Mouse (Mus musculus): ENCODE data around the gene Gm26920. TPM values are rescaled to one million over a fixed set of nuclear protein-coding genes. Genes with fewer than 3 reads are reported as not detected.

Gm26920 gene
- polyA plus RNA-seq, 1 experiment: 2.3 TPM

DNA sequence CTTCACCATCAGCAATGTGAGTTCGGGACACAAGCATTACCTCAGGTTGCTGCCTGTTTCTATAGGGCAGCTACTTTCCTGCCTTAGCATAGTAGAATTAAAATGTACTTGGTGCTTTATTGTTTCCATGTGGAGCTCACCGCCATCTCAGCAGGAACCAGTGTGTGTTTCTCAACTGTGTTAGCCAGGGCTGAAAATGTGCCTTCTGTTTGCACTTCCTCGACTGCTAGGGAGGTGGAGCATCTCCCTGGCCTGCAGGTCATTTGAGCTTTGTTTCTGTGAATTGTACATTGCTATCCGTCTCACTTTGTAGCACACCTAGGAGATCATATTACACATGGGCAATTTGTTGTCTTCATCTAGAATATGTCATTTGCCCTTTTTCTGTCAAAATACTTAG, 62.9 kb downstream of the Gm26920 start:
- TF ChIP-seq CTCF (IDR thresholded peaks at IDR 0.05; ENCODE audit: borderline replicate concordance, insufficient read depth, low read length) (no peak), POLR2A (IDR thresholded peaks at IDR 0.05; ENCODE audit: low read depth, low read length) (no peak)
- Histone ChIP-seq H3K4me1 (ENCODE audit: control insufficient read depth, insufficient read depth, low read length) (no peaks in the 10 kb centered on the region), H3K27ac (ENCODE audit: insufficient read depth, low read length) (no peak overlapping the region), H3K4me3 (ENCODE audit: insufficient read depth, low read length) (no peak overlapping the region)

DNA sequence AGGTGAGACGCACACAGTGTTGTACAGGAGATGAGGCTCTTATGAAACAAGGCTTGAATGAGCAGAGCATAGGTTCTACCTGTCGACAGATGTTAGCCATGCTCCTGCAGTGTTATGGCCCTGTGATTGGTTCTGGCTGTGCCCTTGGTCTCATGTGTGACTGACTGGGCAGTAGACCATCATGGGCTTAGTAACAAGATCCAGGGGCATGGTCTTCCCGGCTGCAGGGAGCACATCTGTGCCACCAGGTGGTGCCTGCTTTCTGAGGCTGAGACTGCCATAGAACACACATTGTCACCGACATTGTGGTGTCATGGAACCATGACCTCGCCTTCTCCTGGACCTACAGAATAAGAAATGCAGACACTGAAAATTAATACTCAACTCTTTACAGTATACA, 64.9 kb downstream of the Gm26920 start:
- Histone ChIP-seq H3K4me3 (ENCODE audit: insufficient read depth, low read length) (no peak overlapping the region), H3K27ac (ENCODE audit: insufficient read depth, low read length) (no peak overlapping the region), H3K4me1 (ENCODE audit: control insufficient read depth, insufficient read depth, low read length) (no peaks in the 10 kb centered on the region)
- TF ChIP-seq CTCF (IDR thresholded peaks at IDR 0.05; ENCODE audit: borderline replicate concordance, insufficient read depth, low read length) (0 out of 2 replicates have a peak, but pooled peaks have one; percentile 8), POLR2A (IDR thresholded peaks at IDR 0.05; ENCODE audit: low read depth, low read length) (no peak)

- TF ChIP-seq POLR2A (IDR thresholded peaks at IDR 0.05; ENCODE audit: low read depth, low read length) (no peak), CTCF (IDR thresholded peaks at IDR 0.05; ENCODE audit: borderline replicate concordance, insufficient read depth, low read length) (no peak)
- H3K27ac ChIP-seq (ENCODE audit: insufficient read depth, low read length): no peak overlapping the region
- H3K4me3 ChIP-seq (ENCODE audit: insufficient read depth, low read length): no peak overlapping the region
- H3K4me1 ChIP-seq (ENCODE audit: control insufficient read depth, insufficient read depth, low read length): no peaks in the 10 kb centered on the region
Measured at GRCm38 (mm10) chr7:30023800-30024199, 66.4 kb downstream of the Gm26920 start.

- Histone ChIP-seq H3K4me1 (ENCODE audit: control insufficient read depth, insufficient read depth, low read length) (no peaks in the 10 kb centered on the region), H3K4me3 (ENCODE audit: insufficient read depth, low read length) (no peak overlapping the region), H3K27ac (ENCODE audit: insufficient read depth, low read length) (no peak overlapping the region)
- TF ChIP-seq CTCF (IDR thresholded peaks at IDR 0.05; ENCODE audit: borderline replicate concordance, insufficient read depth, low read length) (no peak), POLR2A (IDR thresholded peaks at IDR 0.05; ENCODE audit: low read depth, low read length) (no peak)
Measured at GRCm38 (mm10) chr7:30023324-30023723, 66.9 kb downstream of the Gm26920 start.

- TF ChIP-seq POLR2A (IDR thresholded peaks at IDR 0.05; ENCODE audit: low read depth, low read length): no peak
- no peak for TF ChIP-seq CTCF (IDR thresholded peaks at IDR 0.05; ENCODE audit: borderline replicate concordance, insufficient read depth, low read length)
- no peaks in the 10 kb centered on the region for H3K4me1 ChIP-seq (ENCODE audit: control insufficient read depth, insufficient read depth, low read length)
- no peak overlapping the region for H3K4me3 ChIP-seq (ENCODE audit: insufficient read depth, low read length)
- no peak overlapping the region for H3K27ac ChIP-seq (ENCODE audit: insufficient read depth, low read length)
Measured at GRCm38 (mm10) chr7:30019543-30019942, 70.7 kb downstream of the Gm26920 start.

GRCm38 (mm10) chr7:30017226-30017625, 73.0 kb downstream of the Gm26920 start:
- Histone ChIP-seq H3K4me1 (ENCODE audit: control insufficient read depth, insufficient read depth, low read length) (no peaks in the 10 kb centered on the region), H3K4me3 (ENCODE audit: insufficient read depth, low read length) (no peak overlapping the region), H3K27ac (ENCODE audit: insufficient read depth, low read length) (no peak overlapping the region)
- TF ChIP-seq CTCF (IDR thresholded peaks at IDR 0.05; ENCODE audit: borderline replicate concordance, insufficient read depth, low read length) (no peak), POLR2A (IDR thresholded peaks at IDR 0.05; ENCODE audit: low read depth, low read length) (no peak)

DNA sequence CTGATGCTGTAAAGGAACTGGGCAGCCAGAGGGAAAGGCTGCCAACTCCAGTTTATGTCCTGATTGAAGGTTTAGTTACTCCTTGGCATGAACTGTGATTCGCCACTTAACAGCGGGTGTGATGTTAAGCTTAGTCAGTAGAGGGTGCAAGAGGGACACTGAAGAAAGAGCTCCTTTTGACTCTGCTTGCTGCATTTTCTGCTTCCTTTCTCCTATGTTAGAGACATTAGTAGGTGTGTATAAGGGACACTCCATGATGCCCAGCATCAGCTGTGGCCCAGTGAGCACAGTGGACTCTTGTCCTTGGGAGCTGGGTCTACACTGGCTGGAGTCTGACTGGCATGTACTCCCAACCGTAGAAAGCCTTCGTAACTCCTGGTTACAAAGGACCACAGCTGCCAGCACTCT, 77.2 kb downstream of the Gm26920 start:
- no peak overlapping the region for H3K4me3 ChIP-seq (ENCODE audit: insufficient read depth, low read length)
- no peak for TF ChIP-seq POLR2A (IDR thresholded peaks at IDR 0.05; ENCODE audit: low read depth, low read length)
- peaks cover 14% of the 10 kb centered on the region for H3K4me1 ChIP-seq (ENCODE audit: control insufficient read depth, insufficient read depth, low read length)
- no peak overlapping the region for H3K27ac ChIP-seq (ENCODE audit: insufficient read depth, low read length)

DNA sequence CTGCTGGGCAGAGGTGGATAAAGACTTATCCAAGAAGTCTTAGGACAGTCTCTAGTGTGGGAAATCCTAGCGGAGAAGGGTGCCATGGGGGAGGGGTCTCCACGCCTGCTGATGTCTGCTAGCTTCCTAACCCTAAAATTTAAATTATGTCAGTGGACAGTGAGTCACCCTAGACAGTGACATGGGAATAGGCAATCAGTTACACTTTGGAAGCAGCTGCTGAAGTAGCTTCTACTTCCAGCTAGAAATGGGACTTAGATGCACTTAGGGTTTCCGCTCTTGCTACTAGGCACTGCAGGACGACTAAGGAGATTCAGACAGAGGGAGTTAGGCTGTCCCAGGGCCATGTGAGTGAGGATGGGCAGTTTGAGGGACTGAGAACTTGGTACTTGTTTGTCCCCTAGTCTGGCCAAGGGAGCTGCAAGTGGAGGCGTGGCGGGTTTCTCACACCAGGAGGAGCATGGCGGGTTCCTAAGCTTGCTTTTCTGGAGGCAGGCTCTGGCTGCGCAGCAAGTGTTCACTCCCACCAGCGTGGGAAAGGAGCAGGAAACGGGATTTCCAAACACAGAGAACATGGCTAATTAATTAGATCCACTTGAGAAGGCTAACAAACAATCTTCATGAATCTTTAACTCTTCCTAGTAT, 79.5 kb downstream of the Gm26920 start:
- peaks cover 16% of the 10 kb centered on the region for H3K4me1 ChIP-seq (ENCODE audit: control insufficient read depth, insufficient read depth, low read length)
- H3K4me3 ChIP-seq (ENCODE audit: insufficient read depth, low read length): no peak overlapping the region
- TF ChIP-seq CTCF (IDR thresholded peaks at IDR 0.05; ENCODE audit: borderline replicate concordance, insufficient read depth, low read length) (no peak), POLR2A (IDR thresholded peaks at IDR 0.05; ENCODE audit: low read depth, low read length) (no peak)
- H3K27ac ChIP-seq (ENCODE audit: insufficient read depth, low read length): peak overlapping the region; percentile 57; the same call in 1 of the 2 replicates

DNA sequence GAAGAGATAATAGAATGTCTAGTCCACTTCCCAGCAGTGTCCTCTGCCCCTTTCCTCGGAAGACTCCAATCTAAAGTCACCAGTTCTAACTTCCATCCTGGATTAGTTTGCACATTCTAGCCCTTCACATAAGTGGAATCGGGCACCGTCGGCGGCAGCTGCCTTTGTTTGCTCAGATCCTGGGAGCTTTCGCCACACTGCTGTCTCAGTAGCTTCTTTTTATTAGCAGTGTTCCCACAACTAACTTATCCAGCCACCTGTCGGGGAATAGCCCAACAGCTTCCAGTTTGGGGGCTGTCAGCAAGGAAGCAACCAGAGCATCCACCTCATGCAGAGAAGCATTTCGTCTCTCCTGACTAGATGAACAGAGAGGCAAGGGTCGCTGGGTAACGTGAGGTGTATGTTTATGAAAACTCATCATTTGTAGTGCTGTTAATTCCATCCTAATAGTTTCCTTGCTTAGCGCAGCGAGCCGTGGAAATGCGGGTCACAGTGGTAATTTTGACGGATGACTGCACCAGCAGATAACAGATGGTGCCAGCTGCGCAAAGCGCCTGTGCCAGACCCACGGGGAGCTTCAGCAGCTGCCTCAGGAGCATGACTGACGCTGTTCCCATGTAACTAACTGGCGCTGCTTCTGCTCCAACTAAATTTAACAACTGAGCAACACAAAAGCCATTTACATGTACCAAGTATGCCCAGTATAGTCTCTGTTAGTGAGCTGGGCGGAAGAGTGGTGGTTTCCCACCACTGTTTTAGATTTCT, 80.7 kb downstream of the Gm26920 start:
- no peak for TF ChIP-seq CTCF (IDR thresholded peaks at IDR 0.05; ENCODE audit: borderline replicate concordance, insufficient read depth, low read length)
- no peak for TF ChIP-seq POLR2A (IDR thresholded peaks at IDR 0.05; ENCODE audit: low read depth, low read length)
- Histone ChIP-seq H3K4me3 (ENCODE audit: insufficient read depth, low read length) (no peak overlapping the region), H3K27ac (ENCODE audit: insufficient read depth, low read length) (peak overlapping the region; percentile 57), H3K4me1 (ENCODE audit: control insufficient read depth, insufficient read depth, low read length) (peaks cover 16% of the 10 kb centered on the region)

GRCm38 (mm10) chr7:30008020-30008690, 82.1 kb downstream of the Gm26920 start:
- no peak for TF ChIP-seq POLR2A (IDR thresholded peaks at IDR 0.05; ENCODE audit: low read depth, low read length)
- no peak for TF ChIP-seq CTCF (IDR thresholded peaks at IDR 0.05; ENCODE audit: borderline replicate concordance, insufficient read depth, low read length)
- Histone ChIP-seq H3K4me3 (ENCODE audit: insufficient read depth, low read length) (no peak overlapping the region), H3K4me1 (ENCODE audit: control insufficient read depth, insufficient read depth, low read length) (peaks cover 16% of the 10 kb centered on the region), H3K27ac (ENCODE audit: insufficient read depth, low read length) (0 out of 2 replicates have a peak overlapping the region, but pooled peaks have one; percentile 2)

Data from embryonic fibroblast, embryonic 13.5 days (primary cell).